Mouse (Mus musculus) limb, embryonic 10.5 days (tissue): Measurements from ENCODE around the gene Cmtm2a. TPM values are rescaled to one million over a fixed set of nuclear protein-coding genes. Genes with fewer than 3 reads are reported as not detected.
"Not testable (repeated sequence)": the region's sequence is repeated elsewhere in the genome, so short reads cannot be mapped to it uniquely, and the experiment has no call there.

Experiments used
- DNase-seq: peaks from one replicate; pipeline ENCODE4 v3.0.0-alpha.2; 2017; ENCODE audit warnings: low spot score
- H3K27ac ChIP-seq: fragments of 300-500 bp; sonication (generic); 2 replicates; pipeline ENCODE4 v1.5.1; 2016; ENCODE audit warnings: mild to moderate bottlenecking
- H3K27me3 ChIP-seq: fragments of 300-500 bp; sonication (generic); 2 replicates; pipeline ENCODE4 v1.6.1; 2016; ENCODE audit warnings: low read depth, mild to moderate bottlenecking; ENCODE audit not compliant: poor library complexity, severe bottlenecking
- H3K36me3 ChIP-seq: fragments of 300-500 bp; sonication (generic); 2 replicates; pipeline ENCODE4 v1.6.1; 2016; ENCODE audit warnings: mild to moderate bottlenecking, moderate library complexity
- H3K4me1 ChIP-seq: fragments of 300-500 bp; sonication (generic); 2 replicates; pipeline ENCODE4 v1.6.1; 2016
- H3K4me3 ChIP-seq: fragments of 300-500 bp; sonication (generic); 2 replicates; pipeline ENCODE4 v1.5.1; 2016; ENCODE audit warnings: mild to moderate bottlenecking, moderate library complexity
- H3K9me3 ChIP-seq: fragments of 300-500 bp; sonication (generic); replicated peaks from 2 replicates; pipeline ENCODE4 v1.6.1; 2016; ENCODE audit warnings: mild to moderate bottlenecking
- WGBS: fragments of 180-500 bp; shearing (Covaris S2); methylation state at CpG from one replicate; pipeline ENCODE4 v1.1.7; 2016; 5-methylcytosine and 5-hydroxymethylcytosine counted together
- polyA plus RNA-seq: library from polyadenylated mRNA; unstranded; fragments of >200 nt; fragmentation: Nextera tagmentation; extraction: Ambion mirVana; gene quantifications from 2 replicates; pipeline ENCODE4 v1.2.1, GENCODE M21; 2016

The Cmtm2a gene
- polyA plus RNA-seq, 1 experiment from 2014 or later: not detected

DNA sequence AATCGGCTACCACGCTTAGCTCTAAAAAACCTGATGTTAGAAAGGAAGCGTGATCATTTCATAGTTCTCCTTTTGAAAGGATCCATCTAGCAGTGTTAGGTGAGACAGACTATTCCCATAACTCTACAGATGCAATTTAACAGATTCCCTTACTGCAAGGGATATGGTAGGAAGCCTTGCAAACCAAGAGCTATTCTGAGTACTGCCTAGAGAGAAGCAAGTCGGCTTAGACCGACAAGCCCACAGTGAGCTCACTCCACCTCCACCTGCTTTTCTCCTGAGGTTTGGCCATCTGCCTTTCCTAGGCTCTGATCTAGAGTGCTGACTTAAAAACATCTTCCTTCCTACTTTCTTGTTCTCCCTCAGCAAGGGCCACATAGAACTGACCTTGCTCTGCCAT, 31.2 kb downstream of the Cmtm2a start:
- peaks cover 62% of the 10 kb centered on the region for H3K36me3 ChIP-seq
- not testable (repeated sequence) for H3K4me3 ChIP-seq, H3K27ac ChIP-seq, H3K27me3 ChIP-seq, H3K9me3 ChIP-seq, H3K4me1 ChIP-seq, DNase-seq
- 96% methylated on average over 5 of the region's 5 CpGs for WGBS

- Histone ChIP-seq H3K4me3 (no peak overlapping the region), H3K36me3 (peaks cover 9% of the 10 kb centered on the region), H3K27me3 (no peaks in the 10 kb centered on the region), H3K27ac (no peak overlapping the region), H3K9me3 (no peaks in the 10 kb centered on the region), H3K4me1 (peaks cover 12% of the 10 kb centered on the region)
- DNase-seq: peak; percentile 35
- WGBS: 90% methylated on average over 3 of the region's 3 CpGs
Measured at GRCm38 (mm10) chr8:104253016-104253415, 40.0 kb downstream of the Cmtm2a start.

DNA sequence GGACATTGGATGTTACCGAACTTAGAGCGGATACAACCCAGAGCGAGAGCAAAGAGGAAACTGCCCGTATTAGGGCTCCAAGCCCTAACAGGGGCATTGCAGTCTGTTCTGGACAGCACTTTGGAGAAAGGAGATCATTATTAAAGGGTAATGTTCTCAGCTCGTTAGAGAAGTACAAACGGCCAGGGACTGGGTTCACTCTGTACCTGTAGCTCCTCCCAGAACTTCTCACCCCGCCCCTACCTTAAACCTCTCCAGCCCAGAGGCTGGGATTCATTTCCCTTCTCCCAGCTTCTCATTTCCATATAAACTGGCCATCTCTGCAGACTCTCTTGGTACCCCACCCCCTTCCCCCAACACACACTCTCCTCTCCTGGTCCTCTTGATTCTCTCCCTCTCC, 41.5 kb downstream of the Cmtm2a start:
- peak overlapping the region; percentile 93 for H3K27ac ChIP-seq
- no peaks in the 10 kb centered on the region for H3K36me3 ChIP-seq
- 0% methylated on average over 7 of the region's 7 CpGs for WGBS

DNA sequence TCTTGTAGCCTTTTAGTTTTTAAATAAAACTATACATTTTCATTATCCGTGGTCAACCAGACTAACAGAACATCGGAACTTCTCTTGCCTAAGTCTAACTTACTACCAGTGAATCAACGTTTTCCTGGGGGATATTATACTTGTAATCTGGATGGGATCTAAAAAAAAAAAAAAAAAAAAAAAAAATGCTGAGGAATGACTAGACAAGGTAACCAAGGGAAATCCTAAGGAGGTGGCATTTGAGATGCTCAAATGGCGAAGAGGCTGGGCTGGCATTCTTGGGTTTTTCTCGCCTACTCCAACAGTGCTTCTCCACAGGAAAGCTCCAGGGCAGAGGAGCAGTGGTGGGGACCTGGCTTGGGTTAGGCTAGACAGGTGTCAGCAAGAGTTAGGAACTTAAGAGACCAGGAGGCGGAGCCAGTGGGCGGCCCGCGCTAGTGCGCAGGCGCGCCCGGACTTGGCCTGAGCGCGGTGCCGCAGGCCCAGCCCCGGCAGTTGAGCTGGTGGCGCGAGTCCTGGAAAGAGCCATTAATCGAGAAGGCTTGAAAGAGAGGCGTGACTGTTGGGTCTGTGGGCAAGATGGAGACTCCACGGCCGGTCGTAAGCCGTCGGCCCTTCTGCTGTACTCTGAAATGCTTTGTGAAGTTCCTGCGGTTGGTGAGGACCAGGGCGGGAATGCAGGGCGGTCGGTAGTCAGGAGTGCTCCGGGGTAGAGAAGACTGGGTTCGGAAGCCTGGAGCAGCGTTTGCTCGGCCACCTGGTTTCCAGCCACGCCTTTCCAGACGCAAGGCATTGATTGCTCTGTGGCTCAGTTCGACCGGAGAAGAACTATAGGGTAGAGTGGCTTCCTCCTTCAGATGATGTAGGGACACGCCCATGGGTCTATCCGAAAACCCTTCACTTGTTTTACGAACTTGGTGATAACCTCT, 42.3 kb downstream of the Cmtm2a start, which contains the start of gene Cklf:
Gene Cklf, plus strand, starts transcription at position 423 of the 929 bp plus-strand sequence.
- Histone ChIP-seq H3K4me1 (peaks cover 24% of the 10 kb centered on the region), H3K27ac (peak within 1 kb of the TSS; percentile 93), H3K27me3 (no peaks in the 10 kb centered on the region), H3K36me3 (no peaks in the 10 kb centered on the region), H3K4me3 (peak within 1 kb of the TSS; percentile 76), H3K9me3 (no peaks in the 10 kb centered on the region)
- peak; percentile 91 for DNase-seq
- 4% methylated on average over 41 of the region's 41 CpGs for WGBS

More for the DNA sequence above, 41.5 kb downstream of the Cmtm2a start:
- Histone ChIP-seq H3K27me3 (no peaks in the 10 kb centered on the region), H3K4me3 (peak overlapping the region; percentile 76), H3K4me1 (peaks cover 24% of the 10 kb centered on the region), H3K9me3 (no peaks in the 10 kb centered on the region)
- peak; percentile 48 for DNase-seq

GRCm38 (mm10) chr8:104249442-104249996, 43.5 kb downstream of the Cmtm2a start:
- WGBS: 89% methylated on average over 7 of the region's 7 CpGs
- H3K4me3 ChIP-seq: no peak overlapping the region
- no peaks in the 10 kb centered on the region for H3K9me3 ChIP-seq
- peaks cover 24% of the 10 kb centered on the region for H3K4me1 ChIP-seq
- peaks cover 6% of the 10 kb centered on the region; the same call in 1 of the 2 replicates for H3K36me3 ChIP-seq
- no peak overlapping the region for H3K27ac ChIP-seq
- H3K27me3 ChIP-seq: no peaks in the 10 kb centered on the region
- no peak for DNase-seq

- Histone ChIP-seq H3K36me3 (peaks cover 10% of the 10 kb centered on the region), H3K9me3 (no peaks in the 10 kb centered on the region), H3K27ac (peak within 1 kb of the TSS; percentile 78), H3K4me3 (peak within 1 kb of the TSS; percentile 69), H3K4me1 (peaks cover 24% of the 10 kb centered on the region), H3K27me3 (no peaks in the 10 kb centered on the region)
- WGBS: 0% methylated on average over 28 of the region's 28 CpGs
- peak; percentile 87 for DNase-seq
Measured at GRCm38 (mm10) chr8:104248276-104248675, 44.7 kb downstream of the Cmtm2a start, which contains the start of gene Tk2. Tk2 (minus strand) TSS chr8:104248558.

DNA sequence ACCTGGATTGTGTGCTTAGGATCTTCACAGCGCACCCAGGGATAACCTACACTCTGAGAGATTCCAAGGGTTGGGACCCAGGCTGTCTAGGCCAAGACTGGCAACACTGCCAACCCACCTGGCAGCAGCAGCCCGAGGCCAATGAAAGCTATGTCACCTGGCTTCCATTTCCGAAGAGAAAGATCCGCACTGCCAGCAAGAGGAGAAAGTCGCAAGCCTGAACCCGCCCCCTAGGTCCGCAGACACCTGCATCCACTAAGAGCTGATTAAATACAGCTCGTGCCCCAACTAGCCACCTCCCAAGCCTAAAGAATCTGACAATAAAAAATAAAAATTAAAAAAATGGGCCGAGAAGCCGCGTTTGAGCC, 45.1 kb downstream of the Cmtm2a start:
- WGBS: 4% methylated on average over 11 of the region's 11 CpGs
- H3K36me3 ChIP-seq: peaks cover 13% of the 10 kb centered on the region
- peak; percentile 33 for DNase-seq
- peak overlapping the region; percentile 69 for H3K4me3 ChIP-seq
- H3K27ac ChIP-seq: peak overlapping the region; percentile 78
- peaks cover 24% of the 10 kb centered on the region for H3K4me1 ChIP-seq
- no peaks in the 10 kb centered on the region for H3K9me3 ChIP-seq
- no peaks in the 10 kb centered on the region for H3K27me3 ChIP-seq

DNA sequence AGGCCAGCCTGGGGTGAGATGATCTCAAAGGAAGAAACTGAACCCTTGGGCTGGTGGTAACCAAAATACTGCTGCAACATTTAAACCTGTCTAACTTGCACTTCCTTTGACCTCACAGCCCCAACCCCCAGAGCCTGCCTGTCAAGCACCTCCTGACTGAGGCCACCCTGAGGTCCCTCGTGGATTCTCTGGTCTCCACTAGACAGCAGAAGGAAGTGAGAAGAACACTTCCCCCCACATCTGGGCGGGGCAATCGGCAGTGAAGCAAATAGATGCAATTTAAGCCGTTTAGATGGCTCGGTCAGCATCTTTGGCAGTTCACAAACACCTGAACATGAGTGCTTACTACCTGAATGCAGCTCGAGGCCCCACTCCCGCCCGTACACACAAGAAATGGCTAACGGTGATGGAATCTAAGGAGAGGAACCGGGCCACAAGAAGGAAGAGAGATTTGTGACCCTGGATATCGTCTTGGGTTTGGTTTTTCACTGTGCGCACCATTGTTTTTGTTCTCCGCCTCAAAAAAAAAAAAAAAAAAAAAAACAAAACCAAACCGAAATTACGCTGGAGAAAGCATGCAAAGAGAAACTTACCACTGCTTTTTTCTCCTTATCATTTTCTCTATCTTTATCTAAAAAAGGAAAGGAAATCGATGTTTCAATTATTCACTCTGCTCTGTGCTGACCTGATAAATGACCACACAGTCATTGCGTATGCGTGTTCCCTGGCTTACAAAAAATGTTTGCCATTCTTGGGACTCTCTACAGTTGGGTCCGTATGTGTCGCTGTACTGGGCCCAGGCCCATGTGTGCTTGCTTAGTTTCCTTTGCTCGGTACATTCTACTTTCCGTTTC, 45.7 kb downstream of the Cmtm2a start:
- 72% methylated on average over 22 of the region's 22 CpGs for WGBS
- Histone ChIP-seq H3K27ac (peak overlapping the region; percentile 78; the same call in 1 of the 2 replicates), H3K4me3 (peak overlapping the region; percentile 69), H3K9me3 (no peaks in the 10 kb centered on the region), H3K27me3 (no peaks in the 10 kb centered on the region), H3K36me3 (peaks cover 19% of the 10 kb centered on the region), H3K4me1 (peaks cover 24% of the 10 kb centered on the region)
- no peak for DNase-seq

DNA sequence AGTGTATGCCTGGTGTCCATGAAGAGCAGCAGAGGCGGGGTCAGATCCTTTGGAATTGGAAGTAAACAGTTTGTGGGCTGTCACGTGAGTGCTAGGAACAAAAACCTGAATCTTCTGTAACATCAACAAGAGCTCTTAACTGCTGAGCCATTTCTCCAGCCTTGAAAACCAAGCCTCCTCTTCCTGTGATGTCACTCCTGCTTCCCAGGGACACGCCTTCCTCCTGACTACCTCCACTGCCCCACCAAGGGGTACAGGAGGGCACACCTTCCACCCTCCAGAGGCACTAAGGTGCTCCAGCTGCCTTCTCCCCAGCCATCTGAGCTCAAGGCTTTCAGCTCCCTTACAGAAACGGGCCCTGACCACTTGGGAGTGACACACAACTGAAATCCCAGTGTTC, 46.4 kb downstream of the Cmtm2a start:
- no peak overlapping the region for H3K4me3 ChIP-seq
- H3K4me1 ChIP-seq: peaks cover 20% of the 10 kb centered on the region
- H3K9me3 ChIP-seq: no peaks in the 10 kb centered on the region
- no peaks in the 10 kb centered on the region for H3K27me3 ChIP-seq
- 93% methylated on average over 4 of the region's 4 CpGs for WGBS
- H3K27ac ChIP-seq: no peak overlapping the region
- DNase-seq: no peak
- H3K36me3 ChIP-seq: peaks cover 21% of the 10 kb centered on the region

GRCm38 (mm10) chr8:104242038-104242644, 50.8 kb downstream of the Cmtm2a start:
- Histone ChIP-seq H3K36me3 (peaks cover 65% of the 10 kb centered on the region), H3K27ac (no peak overlapping the region), H3K4me1 (peaks cover 5% of the 10 kb centered on the region), H3K9me3 (no peaks in the 10 kb centered on the region), H3K27me3 (no peaks in the 10 kb centered on the region), H3K4me3 (no peak overlapping the region)
- no peak for DNase-seq
- 80% methylated on average over 12 of the region's 12 CpGs for WGBS

GRCm38 (mm10) chr8:104239418-104239861, 53.5 kb downstream of the Cmtm2a start:
- Histone ChIP-seq H3K27me3 (no peaks in the 10 kb centered on the region), H3K4me3 (no peak overlapping the region), H3K27ac (no peak overlapping the region), H3K4me1 (no peaks in the 10 kb centered on the region), H3K9me3 (no peaks in the 10 kb centered on the region), H3K36me3 (peaks cover 85% of the 10 kb centered on the region)
- 91% methylated on average over 10 of the region's 10 CpGs for WGBS
- DNase-seq: no peak

GRCm38 (mm10) chr8:104234573-104234972, 58.4 kb downstream of the Cmtm2a start:
- Histone ChIP-seq H3K4me1 (no peaks in the 10 kb centered on the region), H3K27me3 (no peaks in the 10 kb centered on the region), H3K27ac (no peak overlapping the region), H3K9me3 (no peaks in the 10 kb centered on the region), H3K36me3 (peaks cover 97% of the 10 kb centered on the region), H3K4me3 (no peak overlapping the region)
- WGBS: 46% methylated on average over 6 of the region's 6 CpGs
- peak; percentile 32 for DNase-seq
